Comparison of ENCODE assay signal across 11 mouse cellular contexts in genomic region chr8:105270916-105271186, GRCm38 (mm10). TPM values are rescaled to one million over a fixed set of nuclear protein-coding genes. Genes with fewer than 3 reads are reported as not detected.
DNase-seq lines count a peak whose midpoint lies in the region; ATAC-seq lines count a peak whose summit lies in the region.
"Had no signal": no experiment of that assay in that cellular context is flagged by ENCODE, and none has a peak within 500 bp of the region (broad histone marks: within the 10 kb centered on the region; RNA-seq: fewer than 3 reads in every experiment).

No protein-coding gene starts in this region.

- H3K9ac ChIP-seq in liver, embryonic 13.5 days, result no peak overlapping the region
- H3K9ac ChIP-seq in liver, embryonic 11.5 days (ENCODE audit: low read depth, low read length), result no peak overlapping the region
- H3K9ac ChIP-seq in forebrain, embryonic 14.5 days (ENCODE audit: low read length), result no peak overlapping the region
- H3K9ac ChIP-seq in midbrain, embryonic 13.5 days (replicated peaks), result no peak overlapping the region

- H3K4me1 ChIP-seq in liver, embryonic 13.5 days (replicated peaks), result peaks cover 39% of the 10 kb centered on the region
- H3K4me1 ChIP-seq in liver, embryonic 11.5 days (replicated peaks; ENCODE audit: control insufficient read depth, insufficient read depth, low read length), result peaks cover 23% of the 10 kb centered on the region
- peaks cover 48% of the 10 kb centered on the region for H3K4me1 ChIP-seq in embryonic facial prominence, embryonic 10.5 days
- peaks cover 4% of the 10 kb centered on the region; the same call in 1 of the 2 replicates for H3K4me1 ChIP-seq in forebrain, embryonic 14.5 days (ENCODE audit: control insufficient read depth, insufficient read depth, low read length)
- H3K4me1 ChIP-seq in midbrain, embryonic 13.5 days (replicated peaks), result peaks cover 38% of the 10 kb centered on the region

- no peak overlapping the region for H3K27ac ChIP-seq in liver, embryonic 13.5 days
- H3K27ac ChIP-seq in liver, embryonic 11.5 days (ENCODE audit: low read depth, low read length), result no peak overlapping the region
- H3K27ac ChIP-seq in embryonic facial prominence, embryonic 10.5 days (replicated peaks), result no peak overlapping the region
- H3K27ac ChIP-seq in forebrain, embryonic 14.5 days (ENCODE audit: low read depth, low read length), result no peak overlapping the region
- H3K27ac ChIP-seq in midbrain, embryonic 13.5 days, result no peak overlapping the region

- intact Hi-C loops in left cerebral cortex, postnatal 10 days (cut with DNase I), result no loop called here

- no peak overlapping the region for H3K4me2 ChIP-seq in liver, embryonic 13.5 days
- H3K4me2 ChIP-seq in liver, embryonic 11.5 days, result no peak overlapping the region
- 0 out of 2 replicates have a peak overlapping the region, but pooled peaks have one; percentile 69 for H3K4me2 ChIP-seq in forebrain, embryonic 14.5 days (ENCODE audit: low read length)
- H3K4me2 ChIP-seq in midbrain, embryonic 13.5 days (replicated peaks), result peak overlapping the region; percentile 25; the same call in 1 of the 2 replicates

- no peaks in the 10 kb centered on the region for H3K36me3 ChIP-seq in liver, embryonic 13.5 days
- no peaks in the 10 kb centered on the region for H3K36me3 ChIP-seq in liver, embryonic 11.5 days (ENCODE audit: control insufficient read depth, insufficient read depth, low read length)
- H3K36me3 ChIP-seq in embryonic facial prominence, embryonic 10.5 days (replicated peaks), result no peaks in the 10 kb centered on the region
- H3K36me3 ChIP-seq in forebrain, embryonic 14.5 days (ENCODE audit: control insufficient read depth, insufficient read depth, low read length), result no peaks in the 10 kb centered on the region
- H3K36me3 ChIP-seq in midbrain, embryonic 13.5 days, result no peaks in the 10 kb centered on the region

- WGBS in liver, embryonic 13.5 days (ENCODE audit: insufficient replicate concordance), result 6% methylated on average over 11 of the region's 11 CpGs
- 3% methylated on average over 11 of the region's 11 CpGs for WGBS in liver, embryonic 11.5 days
- WGBS in embryonic facial prominence, embryonic 10.5 days, result 2% methylated on average over 11 of the region's 11 CpGs
- WGBS in forebrain, embryonic 14.5 days, result 0% methylated on average over 11 of the region's 11 CpGs
- WGBS in midbrain, embryonic 13.5 days, result 2% methylated on average over 11 of the region's 11 CpGs

- ATAC-seq in liver, embryonic 13.5 days (ENCODE audit: low read depth), result no peak
- ATAC-seq in liver, embryonic 11.5 days (replicated peaks; ENCODE audit: low FRiP score), result no peak
- ATAC-seq in forebrain, embryonic 14.5 days, result no peak
- ATAC-seq in midbrain, embryonic 13.5 days, result no peak

- DNase-seq in liver, embryonic 13.5 days, result no peak
- DNase-seq in liver, embryonic 11.5 days (ENCODE audit: low spot score), result no peak
- DNase-seq in embryonic facial prominence, embryonic 10.5 days (ENCODE audit: low spot score), result peak; percentile 35
- DNase-seq in forebrain, embryonic 14.5 days (ENCODE audit: low spot score), result no peak
- no peak for DNase-seq in urinary bladder, postnatal 36 days (ENCODE audit: low spot score in 2 of 2)
- DNase-seq in left cerebral cortex, postnatal 10 days (ENCODE audit: extremely low spot score in 1 of 2, low spot score in 2 of 2), result no peak
- DNase-seq: heart, postnatal 4 days; right cerebral cortex, adult 18-20 months; thymus, postnatal 14 days had no signal

- peaks cover 99% of the 10 kb centered on the region for H3K27me3 ChIP-seq in liver, embryonic 13.5 days
- H3K27me3 ChIP-seq in liver, embryonic 11.5 days (replicated peaks; ENCODE audit: control insufficient read depth, insufficient read depth, low read length), result peaks cover 97% of the 10 kb centered on the region
- peaks cover 100% of the 10 kb centered on the region for H3K27me3 ChIP-seq in embryonic facial prominence, embryonic 10.5 days (replicated peaks; ENCODE audit: low read depth, poor library complexity, severe bottlenecking)
- H3K27me3 ChIP-seq in forebrain, embryonic 14.5 days (replicated peaks; ENCODE audit: control insufficient read depth, insufficient read depth, low read length), result peaks cover 96% of the 10 kb centered on the region
- peaks cover 99% of the 10 kb centered on the region for H3K27me3 ChIP-seq in midbrain, embryonic 13.5 days

- peak overlapping the region; percentile 5; the same call in 1 of the 2 replicates for H3K4me3 ChIP-seq in liver, embryonic 13.5 days (replicated peaks)
- no peak overlapping the region for H3K4me3 ChIP-seq in liver, embryonic 11.5 days (ENCODE audit: low read depth, low read length)
- H3K4me3 ChIP-seq in embryonic facial prominence, embryonic 10.5 days, result 0 out of 2 replicates have a peak overlapping the region, but pooled peaks have one; percentile 4
- H3K4me3 ChIP-seq in forebrain, embryonic 14.5 days (ENCODE audit: low read depth, low read length), result no peak overlapping the region
- peak overlapping the region; percentile 5; the same call in 1 of the 2 replicates for H3K4me3 ChIP-seq in midbrain, embryonic 13.5 days (replicated peaks)

- H3K9me3 ChIP-seq in liver, embryonic 13.5 days (replicated peaks), result peaks cover 6% of the 10 kb centered on the region; the same call in 1 of the 2 replicates
- H3K9me3 ChIP-seq in liver, embryonic 11.5 days (ENCODE audit: control insufficient read depth, low read length), result peaks cover 6% of the 10 kb centered on the region; the same call in 1 of the 2 replicates
- peaks cover 4% of the 10 kb centered on the region for H3K9me3 ChIP-seq in embryonic facial prominence, embryonic 10.5 days
- H3K9me3 ChIP-seq in forebrain, embryonic 14.5 days (replicated peaks; ENCODE audit: control insufficient read depth, low read length), result no peaks in the 10 kb centered on the region
- H3K9me3 ChIP-seq in midbrain, embryonic 13.5 days, result no peaks in the 10 kb centered on the region; the same call in 1 of the 2 replicates

RNA-seq across cellular contexts. Expression of gene Hsf4, which starts 1.2 kb away (rescaled TPM):
- polyA plus RNA-seq in liver, embryonic 13.5 days (2015; fragmentation: Nextera tagmentation; extraction: Ambion mirVana), result 0.10 TPM in 1 of 2 replicates, not detected in the other
- polyA plus RNA-seq in liver, embryonic 11.5 days (2014; fragmentation: Nextera tagmentation; extraction: Ambion mirVana), result 0.19 TPM in 1 of 2 replicates, not detected in the other
- polyA plus RNA-seq in embryonic facial prominence, embryonic 10.5 days (2016; fragmentation: Nextera tagmentation; extraction: Ambion mirVana), result 0.21 TPM in 1 of 2 replicates, not detected in the other
- polyA plus RNA-seq in forebrain, embryonic 14.5 days (2014; fragmentation: Nextera tagmentation; extraction: Ambion mirVana), result 0.14 and 0.37 TPM in 2 replicates
- polyA plus RNA-seq in midbrain, embryonic 13.5 days (2015; fragmentation: Nextera tagmentation; extraction: Ambion mirVana), result 0.17 and 0.38 TPM in 2 replicates
- total RNA-seq in left cerebral cortex, postnatal 10 days (2021), result under 1 TPM; 0.34 to 0.75 TPM
- total RNA-seq: megakaryocyte progenitor cell, adult 5-6 weeks had no signal

RNA-seq across cellular contexts. Expression of gene Nol3, which starts 5.1 kb away (rescaled TPM):
- polyA plus RNA-seq in liver, embryonic 13.5 days (2015; fragmentation: Nextera tagmentation; extraction: Ambion mirVana), result 0.10 and 0.14 TPM in 2 replicates
- polyA plus RNA-seq in liver, embryonic 11.5 days (2014; fragmentation: Nextera tagmentation; extraction: Ambion mirVana), result 0.14 and 0.51 TPM in 2 replicates
- 0.62 and 0.69 TPM in 2 replicates for polyA plus RNA-seq in embryonic facial prominence, embryonic 10.5 days (2016; fragmentation: Nextera tagmentation; extraction: Ambion mirVana)
- 2.9 and 3.0 TPM in 2 replicates for polyA plus RNA-seq in forebrain, embryonic 14.5 days (2014; fragmentation: Nextera tagmentation; extraction: Ambion mirVana)
- 3.1 and 4.3 TPM in 2 replicates for polyA plus RNA-seq in midbrain, embryonic 13.5 days (2015; fragmentation: Nextera tagmentation; extraction: Ambion mirVana)
- total RNA-seq in left cerebral cortex, postnatal 10 days (2021), result 1 to 10 TPM; 3.2 to 3.5 TPM

RNA-seq across cellular contexts. Expression of gene Fbxl8, which starts 6.4 kb away (rescaled TPM):
- 0.98 and 1.1 TPM in 2 replicates for polyA plus RNA-seq in liver, embryonic 13.5 days (2015; fragmentation: Nextera tagmentation; extraction: Ambion mirVana)
- polyA plus RNA-seq in liver, embryonic 11.5 days (2014; fragmentation: Nextera tagmentation; extraction: Ambion mirVana), result 2.0 and 2.4 TPM in 2 replicates
- 0.63 and 0.92 TPM in 2 replicates for polyA plus RNA-seq in embryonic facial prominence, embryonic 10.5 days (2016; fragmentation: Nextera tagmentation; extraction: Ambion mirVana)
- polyA plus RNA-seq in forebrain, embryonic 14.5 days (2014; fragmentation: Nextera tagmentation; extraction: Ambion mirVana), result 0.50 and 0.85 TPM in 2 replicates
- polyA plus RNA-seq in midbrain, embryonic 13.5 days (2015; fragmentation: Nextera tagmentation; extraction: Ambion mirVana), result 0.48 and 0.61 TPM in 2 replicates
- total RNA-seq in left cerebral cortex, postnatal 10 days (2021), result under 1 TPM; 0.58 to 0.61 TPM

RNA-seq across cellular contexts. Expression of gene Tradd, which starts 6.4 kb away (rescaled TPM):
- 16.2 and 16.7 TPM in 2 replicates for polyA plus RNA-seq in liver, embryonic 13.5 days (2015; fragmentation: Nextera tagmentation; extraction: Ambion mirVana)
- 23.1 and 23.2 TPM in 2 replicates for polyA plus RNA-seq in liver, embryonic 11.5 days (2014; fragmentation: Nextera tagmentation; extraction: Ambion mirVana)
- polyA plus RNA-seq in embryonic facial prominence, embryonic 10.5 days (2016; fragmentation: Nextera tagmentation; extraction: Ambion mirVana), result 14.6 and 16.7 TPM in 2 replicates
- 14.8 and 21.8 TPM in 2 replicates for polyA plus RNA-seq in forebrain, embryonic 14.5 days (2014; fragmentation: Nextera tagmentation; extraction: Ambion mirVana)
- polyA plus RNA-seq in midbrain, embryonic 13.5 days (2015; fragmentation: Nextera tagmentation; extraction: Ambion mirVana), result 12.5 and 13.4 TPM in 2 replicates
- 1 to 10 TPM; 5.5 to 5.8 TPM for total RNA-seq in left cerebral cortex, postnatal 10 days (2021)

RNA-seq across cellular contexts. Expression of gene B3gnt9, which starts 15.9 kb away (rescaled TPM):
- polyA plus RNA-seq in liver, embryonic 13.5 days (2015; fragmentation: Nextera tagmentation; extraction: Ambion mirVana), result 2.3 and 3.2 TPM in 2 replicates
- 4.2 and 4.4 TPM in 2 replicates for polyA plus RNA-seq in liver, embryonic 11.5 days (2014; fragmentation: Nextera tagmentation; extraction: Ambion mirVana)
- polyA plus RNA-seq in embryonic facial prominence, embryonic 10.5 days (2016; fragmentation: Nextera tagmentation; extraction: Ambion mirVana), result 1.6 and 1.7 TPM in 2 replicates
- 3.1 and 4.1 TPM in 2 replicates for polyA plus RNA-seq in forebrain, embryonic 14.5 days (2014; fragmentation: Nextera tagmentation; extraction: Ambion mirVana)
- polyA plus RNA-seq in midbrain, embryonic 13.5 days (2015; fragmentation: Nextera tagmentation; extraction: Ambion mirVana), result 3.6 and 4.2 TPM in 2 replicates
- total RNA-seq in left cerebral cortex, postnatal 10 days (2021), result 1 to 10 TPM; 3.0 to 3.8 TPM

Comparison
In these comparisons a context has a peak if more than half of its experiments do, and no peak if none do; other contexts are left out.
1. H3K4me3 ChIP-seq: peak in liver, embryonic 13.5 days (single experiment), embryonic facial prominence, embryonic 10.5 days (single experiment) and midbrain, embryonic 13.5 days (single experiment); none in liver, embryonic 11.5 days (single experiment) and forebrain, embryonic 14.5 days (single experiment).
2. H3K4me2 ChIP-seq: peak in forebrain, embryonic 14.5 days (single experiment) and midbrain, embryonic 13.5 days (single experiment); none in liver, embryonic 13.5 days (single experiment) and liver, embryonic 11.5 days (single experiment).